Mouse (Mus musculus) ovary, postnatal 36 days (tissue): ENCODE results near the gene Ckb.
"Not testable (repeated sequence)": the region's sequence is repeated elsewhere in the genome, so short reads cannot be mapped to it uniquely, and the experiment has no call there.

Experiments used
- DNase-seq: peaks from one replicate; pipeline ENCODE4 v3.0.0; 2022; ENCODE audit warnings: low spot score, mixed read lengths

Ckb gene

DNA sequence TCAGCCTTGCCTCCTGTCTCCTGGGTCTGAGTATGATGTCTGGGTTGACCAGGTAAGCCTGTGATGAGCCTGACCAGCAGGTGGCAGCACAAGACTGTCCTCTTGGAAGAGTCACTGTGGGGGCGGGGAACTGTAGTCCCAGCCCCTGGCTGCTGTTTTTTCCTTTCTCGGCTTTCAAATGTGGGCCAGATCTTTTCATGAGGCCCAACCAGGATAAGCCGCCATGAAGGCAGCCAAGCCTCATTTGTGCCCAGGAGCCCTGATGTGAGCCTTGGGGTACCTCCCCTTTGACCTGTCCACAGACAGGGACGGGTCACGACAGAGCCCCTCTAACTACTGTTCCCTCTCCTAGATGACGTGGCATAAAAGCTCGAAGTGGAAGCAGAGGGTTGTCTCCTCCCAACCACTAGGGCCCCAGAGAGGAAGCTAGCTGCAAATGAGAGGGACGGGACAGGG lies 3.7 kb downstream of the Ckb start:
- DNase-seq: peak; percentile 94

DNA sequence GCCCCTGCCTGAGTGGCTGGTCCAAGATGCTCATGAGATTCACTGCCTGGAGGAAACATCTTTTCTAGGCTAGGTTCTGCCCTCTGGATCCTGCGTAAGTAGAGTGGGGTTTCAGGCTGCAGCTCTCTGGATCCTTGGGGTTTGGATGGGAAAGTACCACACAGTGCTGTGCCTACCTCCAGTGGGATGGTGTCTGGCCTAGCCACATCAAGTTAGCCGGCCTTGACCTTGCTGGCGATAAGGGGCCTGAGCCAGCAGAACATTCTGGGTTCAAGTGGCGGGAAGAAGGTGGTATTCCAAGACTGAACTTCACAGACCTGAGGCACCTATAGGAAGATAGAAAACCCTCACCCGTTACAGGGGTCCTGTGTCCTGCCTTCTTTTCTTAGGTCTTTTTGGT lies 4.7 kb downstream of the Ckb start:
- DNase-seq: no peak

GRCm38 (mm10) chr12:111666380-111666779 lies 5.8 kb downstream of the Ckb start:
- DNase-seq: no peak

GRCm38 (mm10) chr12:111665041-111665880 lies 6.9 kb downstream of the Ckb start:
- DNase-seq: no peak

GRCm38 (mm10) chr12:111664144-111664634 lies 7.9 kb downstream of the Ckb start:
- DNase-seq: no peak

GRCm38 (mm10) chr12:111663228-111664143 lies 8.7 kb downstream of the Ckb start:
- no peak for DNase-seq

GRCm38 (mm10) chr12:111661554-111661953 lies 10.6 kb downstream of the Ckb start:
- DNase-seq: not testable (repeated sequence)

DNA sequence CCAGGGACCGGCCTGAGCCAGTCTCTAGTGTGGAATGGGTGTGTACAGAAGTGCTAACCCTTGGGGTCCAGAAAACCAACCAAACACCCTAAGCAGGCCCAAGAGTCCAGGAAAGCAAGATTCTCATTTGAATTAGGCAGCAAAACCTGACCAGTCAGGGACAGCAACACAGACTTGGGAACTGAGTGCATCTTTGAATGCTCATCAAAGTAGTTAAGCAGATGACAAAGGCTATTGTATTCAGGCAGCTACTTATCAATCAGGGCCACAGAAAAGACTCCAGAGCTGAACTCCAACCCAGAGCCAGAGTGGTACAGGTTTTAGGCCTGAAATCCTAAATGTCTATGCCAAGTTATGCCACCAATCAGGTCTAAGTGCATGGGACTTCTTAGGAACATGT lies 11.5 kb downstream of the Ckb start:
- no peak for DNase-seq

DNA sequence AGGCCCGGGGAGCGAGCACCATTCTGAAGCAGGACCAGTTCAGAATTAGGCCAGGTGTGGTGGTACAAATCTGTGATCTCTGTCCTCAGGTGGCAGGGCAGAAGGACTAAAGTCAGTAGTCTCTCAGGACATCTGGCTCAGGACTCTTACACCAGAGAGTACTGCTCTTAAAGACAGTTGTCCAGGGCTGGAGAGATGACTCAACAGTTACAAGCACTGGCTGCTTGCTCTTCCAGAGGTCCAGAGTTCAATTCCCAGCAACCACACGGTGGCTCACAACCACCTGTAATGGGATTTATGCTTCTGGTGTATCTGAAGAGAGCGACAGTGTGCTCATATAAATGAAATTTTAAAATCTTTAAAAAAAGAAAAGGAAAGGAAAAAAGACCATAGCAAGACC lies 12.8 kb downstream of the Ckb start:
- no peak for DNase-seq

GRCm38 (mm10) chr12:111655695-111656094 lies 16.4 kb downstream of the Ckb start:
- no peak for DNase-seq

- DNase-seq: peak; percentile 54
Observed at GRCm38 (mm10) chr12:111653434-111653833, 18.7 kb downstream of the Ckb start.

GRCm38 (mm10) chr12:111652953-111653352 lies 19.2 kb downstream of the Ckb start:
- DNase-seq: no peak

DNA sequence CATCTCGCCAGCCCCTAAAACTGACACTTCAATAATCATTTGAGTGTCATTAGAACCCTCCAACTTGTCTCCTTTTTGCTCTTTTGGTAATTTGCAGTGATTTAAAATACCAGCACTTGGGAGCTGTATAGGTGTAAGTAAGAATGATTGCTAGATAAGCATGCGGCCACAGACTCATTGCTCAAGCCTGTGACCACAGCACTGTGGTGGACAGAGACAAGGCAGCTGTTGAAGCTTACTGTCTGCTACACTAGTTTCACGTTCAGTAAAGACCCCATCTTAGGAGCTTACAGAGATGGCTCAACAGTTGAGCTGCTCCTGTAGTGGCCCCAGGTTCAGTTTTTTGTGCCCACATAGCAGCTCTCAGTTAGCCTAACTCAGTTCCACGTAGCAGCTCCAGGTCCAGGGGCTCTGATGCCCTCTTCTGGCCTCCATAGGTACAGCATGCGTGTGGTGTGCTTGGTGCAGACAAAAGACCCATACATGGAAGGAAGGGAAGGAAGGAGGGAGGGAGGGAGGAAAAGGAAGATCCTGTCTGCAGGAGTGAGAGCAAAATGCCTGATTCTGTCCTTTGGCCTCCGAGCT lies 24.0 kb downstream of the Ckb start:
- peak; percentile 62 for DNase-seq
